ENCODE assay signal across 8 mouse cellular contexts in genomic region chr7:75194919-75195230, GRCm38 (mm10).
DNase-seq lines count a peak whose midpoint lies in the region; ATAC-seq lines count a peak whose summit lies in the region.
"Not testable (repeated sequence)": the region's sequence is repeated elsewhere in the genome, so short reads cannot be mapped to it uniquely, and the experiment has no call there.

No protein-coding gene starts in this region.

- 90% methylated on average over 1 of the region's 1 CpGs for WGBS in embryonic facial prominence, embryonic 14.5 days
- WGBS in forebrain, embryonic 15.5 days = 97% methylated on average over 1 of the region's 1 CpGs
- WGBS in hindbrain, embryonic 14.5 days = 95% methylated on average over 1 of the region's 1 CpGs
- WGBS in kidney, embryonic 16.5 days = 95% methylated on average over 1 of the region's 1 CpGs
- 68% methylated on average over 1 of the region's 1 CpGs for WGBS in liver, embryonic 12.5 days (ENCODE audit: insufficient replicate concordance)
- 95% methylated on average over 1 of the region's 1 CpGs for WGBS in midbrain, embryonic 11.5 days
- WGBS in midbrain, embryonic 16.5 days = 92% methylated on average over 1 of the region's 1 CpGs
- WGBS in neural tube, embryonic 14.5 days = 100% methylated on average over 1 of the region's 1 CpGs

- H3K9me3 ChIP-seq in embryonic facial prominence, embryonic 14.5 days (ENCODE audit: control insufficient read depth, low read length); forebrain, embryonic 15.5 days; hindbrain, embryonic 14.5 days (ENCODE audit: control insufficient read depth, low read length); kidney, embryonic 16.5 days (ENCODE audit: low read length); liver, embryonic 12.5 days (replicated peaks); midbrain, embryonic 11.5 days (ENCODE audit: control insufficient read depth, low read length); midbrain, embryonic 16.5 days (replicated peaks; ENCODE audit: control insufficient read depth, low read length, poor library complexity, severe bottlenecking); neural tube, embryonic 14.5 days (ENCODE audit: control insufficient read depth, low read length): not testable (repeated sequence)

- DNase-seq in embryonic facial prominence, embryonic 14.5 days (ENCODE audit: low spot score); hindbrain, embryonic 14.5 days (ENCODE audit: low spot score); midbrain, embryonic 11.5 days (ENCODE audit: low spot score, missing footprints): not testable (repeated sequence)

- H3K27me3 ChIP-seq in embryonic facial prominence, embryonic 14.5 days (replicated peaks; ENCODE audit: control insufficient read depth, insufficient read depth, low read length); forebrain, embryonic 15.5 days; hindbrain, embryonic 14.5 days (ENCODE audit: control insufficient read depth, insufficient read depth, low read length); kidney, embryonic 16.5 days (ENCODE audit: insufficient read depth, low read length); liver, embryonic 12.5 days (replicated peaks); midbrain, embryonic 11.5 days (ENCODE audit: control insufficient read depth, insufficient read depth, low read length); midbrain, embryonic 16.5 days (ENCODE audit: control insufficient read depth, insufficient read depth, low read depth, low read length); neural tube, embryonic 14.5 days (ENCODE audit: control insufficient read depth, insufficient read depth, low read length): not testable (repeated sequence)

- not testable (repeated sequence) for H3K4me2 ChIP-seq in embryonic facial prominence, embryonic 14.5 days (ENCODE audit: low read depth, low read length); forebrain, embryonic 15.5 days (replicated peaks); hindbrain, embryonic 14.5 days (replicated peaks); kidney, embryonic 16.5 days (replicated peaks; ENCODE audit: low read depth, low read length); liver, embryonic 12.5 days; midbrain, embryonic 11.5 days; midbrain, embryonic 16.5 days (ENCODE audit: low read length); neural tube, embryonic 14.5 days (ENCODE audit: low read depth, low read length)

- not testable (repeated sequence) for H3K27ac ChIP-seq in embryonic facial prominence, embryonic 14.5 days (replicated peaks; ENCODE audit: low read depth, low read length); forebrain, embryonic 15.5 days (replicated peaks); hindbrain, embryonic 14.5 days; kidney, embryonic 16.5 days (ENCODE audit: low read length); liver, embryonic 12.5 days; midbrain, embryonic 11.5 days (ENCODE audit: low read depth, low read length); midbrain, embryonic 16.5 days (ENCODE audit: low read length); neural tube, embryonic 14.5 days (ENCODE audit: low read depth, low read length)

- H3K36me3 ChIP-seq in embryonic facial prominence, embryonic 14.5 days (ENCODE audit: control insufficient read depth, insufficient read depth, low read length); forebrain, embryonic 15.5 days; hindbrain, embryonic 14.5 days (replicated peaks; ENCODE audit: control insufficient read depth, insufficient read depth); kidney, embryonic 16.5 days (ENCODE audit: insufficient read depth, low read length); liver, embryonic 12.5 days; midbrain, embryonic 11.5 days (ENCODE audit: control insufficient read depth, insufficient read depth, low read length); midbrain, embryonic 16.5 days (ENCODE audit: control insufficient read depth, insufficient read depth, low read length); neural tube, embryonic 14.5 days (ENCODE audit: control insufficient read depth, insufficient read depth, low read length): not testable (repeated sequence)

- not testable (repeated sequence) for H3K4me3 ChIP-seq in embryonic facial prominence, embryonic 14.5 days (ENCODE audit: low read depth, low read length); forebrain, embryonic 15.5 days; hindbrain, embryonic 14.5 days (replicated peaks; ENCODE audit: low read length); kidney, embryonic 16.5 days (ENCODE audit: low read length); liver, embryonic 12.5 days; midbrain, embryonic 11.5 days (ENCODE audit: low read depth, low read length); midbrain, embryonic 16.5 days (ENCODE audit: low read depth, low read length); neural tube, embryonic 14.5 days (ENCODE audit: low read depth, low read length)

- ATAC-seq in embryonic facial prominence, embryonic 14.5 days (ENCODE audit: low read depth) = 0 out of 2 replicates have a peak, but pooled peaks have one; percentile 41
- ATAC-seq in forebrain, embryonic 15.5 days (replicated peaks) = 0 out of 2 replicates have a peak, but pooled peaks have one; percentile 46
- peak; percentile 43; the same call in 1 of the 2 replicates for ATAC-seq in hindbrain, embryonic 14.5 days (ENCODE audit: low FRiP score)
- ATAC-seq in kidney, embryonic 16.5 days (ENCODE audit: low FRiP score, low TSS enrichment) = peak; percentile 54; the same call in 1 of the 2 replicates
- ATAC-seq in liver, embryonic 12.5 days = peak; percentile 57
- peak; percentile 38; the same call in 1 of the 2 replicates for ATAC-seq in midbrain, embryonic 11.5 days (ENCODE audit: low FRiP score)
- ATAC-seq in midbrain, embryonic 16.5 days = 0 out of 2 replicates have a peak, but pooled peaks have one; percentile 39
- peak; percentile 41; the same call in 1 of the 2 replicates for ATAC-seq in neural tube, embryonic 14.5 days (ENCODE audit: low read depth)

- not testable (repeated sequence) for H3K4me1 ChIP-seq in embryonic facial prominence, embryonic 14.5 days (ENCODE audit: control insufficient read depth, insufficient read depth, low read length); forebrain, embryonic 15.5 days; hindbrain, embryonic 14.5 days (replicated peaks; ENCODE audit: control insufficient read depth, insufficient read depth, low read length); kidney, embryonic 16.5 days (ENCODE audit: insufficient read depth, low read length); liver, embryonic 12.5 days; midbrain, embryonic 11.5 days (ENCODE audit: control insufficient read depth, insufficient read depth, low read length); midbrain, embryonic 16.5 days (ENCODE audit: control insufficient read depth, insufficient read depth, low read length); neural tube, embryonic 14.5 days (ENCODE audit: control insufficient read depth, insufficient read depth, low read length)

- H3K9ac ChIP-seq in embryonic facial prominence, embryonic 14.5 days (ENCODE audit: low read depth, low read length); forebrain, embryonic 15.5 days (replicated peaks); hindbrain, embryonic 14.5 days; kidney, embryonic 16.5 days (replicated peaks; ENCODE audit: low read length); liver, embryonic 12.5 days; midbrain, embryonic 11.5 days (ENCODE audit: low read length); midbrain, embryonic 16.5 days (ENCODE audit: low read depth, low read length); neural tube, embryonic 14.5 days (replicated peaks; ENCODE audit: low read depth, low read length): not testable (repeated sequence)
